Mouse (Mus musculus) lung, postnatal 10 days (tissue): ENCODE measurements around the gene Nek8.

Experiments used
- DNase-seq: peaks from one replicate; pipeline ENCODE4 v3.0.0; 2021

Nek8 gene

GRCm38 (mm10) chr11:78166161-78166560 lies 10.3 kb downstream of the Nek8 start:
- DNase-seq = no peak

GRCm38 (mm10) chr11:78165761-78166109 lies 10.7 kb downstream of the Nek8 start:
- peak; percentile 77 for DNase-seq

- DNase-seq = peak; percentile 90
Observed at GRCm38 (mm10) chr11:78164924-78165760, 11.3 kb downstream of the Nek8 start, which contains the start of gene Traf4. TSS of gene Traf4 (minus strand) at chr11:78165589.

GRCm38 (mm10) chr11:78164604-78164923 lies 11.9 kb downstream of the Nek8 start:
- no peak for DNase-seq

- peak; percentile 77 for DNase-seq
Observed at GRCm38 (mm10) chr11:78163681-78164603, 12.5 kb downstream of the Nek8 start.

- DNase-seq = no peak
Observed at GRCm38 (mm10) chr11:78163045-78163444, 13.4 kb downstream of the Nek8 start.

GRCm38 (mm10) chr11:78162504-78162903 lies 14.0 kb downstream of the Nek8 start:
- DNase-seq = peak; percentile 46

GRCm38 (mm10) chr11:78161968-78162367 lies 14.5 kb downstream of the Nek8 start:
- no peak for DNase-seq

- DNase-seq = no peak
Observed at GRCm38 (mm10) chr11:78161169-78161568, 15.3 kb downstream of the Nek8 start.

- DNase-seq = no peak
Observed at GRCm38 (mm10) chr11:78160675-78161074, 15.8 kb downstream of the Nek8 start.

GRCm38 (mm10) chr11:78160171-78160570 lies 16.3 kb downstream of the Nek8 start:
- no peak for DNase-seq

GRCm38 (mm10) chr11:78159557-78159956 lies 16.9 kb downstream of the Nek8 start:
- DNase-seq = no peak

GRCm38 (mm10) chr11:78159096-78159495 lies 17.4 kb downstream of the Nek8 start:
- peak; percentile 92 for DNase-seq

- DNase-seq = no peak
Observed at GRCm38 (mm10) chr11:78156156-78156699, 20.2 kb downstream of the Nek8 start.

GRCm38 (mm10) chr11:78155674-78156073 lies 20.8 kb downstream of the Nek8 start:
- no peak for DNase-seq

GRCm38 (mm10) chr11:78153778-78154177 lies 22.7 kb downstream of the Nek8 start:
- peak; percentile 26 for DNase-seq

- peak; percentile 88 for DNase-seq
Observed at GRCm38 (mm10) chr11:78152299-78153231, 23.9 kb downstream of the Nek8 start.

GRCm38 (mm10) chr11:78151161-78151560 lies 25.3 kb downstream of the Nek8 start:
- DNase-seq = peak; percentile 41

GRCm38 (mm10) chr11:78146707-78147543 lies 29.6 kb downstream of the Nek8 start:
- peak; percentile 21 for DNase-seq

- no peak for DNase-seq
Observed at GRCm38 (mm10) chr11:78146168-78146567, 30.3 kb downstream of the Nek8 start.

GRCm38 (mm10) chr11:78143520-78143919 lies 33.0 kb downstream of the Nek8 start:
- DNase-seq = no peak
